Mouse (Mus musculus) intestine, embryonic 14.5 days (tissue): ENCODE measurements around the gene Cnst. TPM values are rescaled to one million over a fixed set of nuclear protein-coding genes. Genes with fewer than 3 reads are reported as not detected.
A peak's percentile ranks its signal among the peaks of the same experiment; 100 is the strongest.

Experiments used
- ATAC-seq: fragments of 200-750 bp; cut with Nextera tagmentation; replicated peaks from 2 replicates; pipeline ENCODE4 v1.8.0; 2017; ENCODE audit warnings: low read depth, moderate number of reproducible peaks, moderate TSS enrichment, moderate library complexity; ENCODE audit not compliant: low FRiP score, low TSS enrichment
- DNase-seq: peaks from one replicate; pipeline ENCODE4 v3.0.0-alpha.2; 2018; ENCODE audit warnings: low spot score
- H3K27ac ChIP-seq: fragments of 300-500 bp; sonication (generic); 2 replicates; pipeline ENCODE4 v1.5.1; 2014; ENCODE audit warnings: low read depth, mild to moderate bottlenecking, control low read depth
- H3K27me3 ChIP-seq: fragments of 300-500 bp; sonication (generic); replicated peaks from 2 replicates; pipeline ENCODE4 v1.6.1; 2014; ENCODE audit warnings: low read length, control low read depth; ENCODE audit not compliant: control insufficient read depth, insufficient read depth
- H3K36me3 ChIP-seq: fragments of 300-500 bp; sonication (generic); 2 replicates; pipeline ENCODE4 v1.6.1; 2014; ENCODE audit warnings: low read length, control low read depth; ENCODE audit not compliant: control insufficient read depth, insufficient read depth
- H3K4me1 ChIP-seq: fragments of 300-500 bp; sonication (generic); replicated peaks from 2 replicates; pipeline ENCODE4 v1.6.1; 2014; ENCODE audit warnings: low read length, control low read depth, mixed read lengths; ENCODE audit not compliant: control insufficient read depth, insufficient read depth
- H3K4me2 ChIP-seq: fragments of 300-500 bp; sonication (generic); 2 replicates; pipeline ENCODE4 v1.6.1; 2014; ENCODE audit warnings: low read length
- H3K4me3 ChIP-seq: fragments of 300-500 bp; sonication (generic); 2 replicates; pipeline ENCODE4 v1.5.1; 2014; ENCODE audit warnings: low read depth, low read length, control low read depth, mixed read lengths
- H3K9ac ChIP-seq: fragments of 300-500 bp; sonication (generic); 2 replicates; pipeline ENCODE4 v1.6.1; 2014; ENCODE audit warnings: mild to moderate bottlenecking, low read length
- H3K9me3 ChIP-seq: fragments of 300-500 bp; sonication (generic); 2 replicates; pipeline ENCODE4 v1.6.1; 2016; ENCODE audit warnings: low read length, control low read depth; ENCODE audit not compliant: control insufficient read depth
- WGBS: fragments of 180-500 bp; shearing (Covaris S2); extraction: QIAGEN DNeasy Blood & Tissue Kit; methylation state at CpG from one replicate; pipeline ENCODE4 v1.1.7; 2014; 5-methylcytosine and 5-hydroxymethylcytosine counted together
- polyA plus RNA-seq: library from polyadenylated mRNA; unstranded; fragments of >200 nt; fragmentation: Nextera tagmentation; extraction: Ambion mirVana; gene quantifications from 2 replicates; pipeline ENCODE4 v1.2.1, GENCODE M21; 2014

Cnst gene
- polyA plus RNA-seq, 1 experiment from 2014 or later, result 12.1 TPM

DNA sequence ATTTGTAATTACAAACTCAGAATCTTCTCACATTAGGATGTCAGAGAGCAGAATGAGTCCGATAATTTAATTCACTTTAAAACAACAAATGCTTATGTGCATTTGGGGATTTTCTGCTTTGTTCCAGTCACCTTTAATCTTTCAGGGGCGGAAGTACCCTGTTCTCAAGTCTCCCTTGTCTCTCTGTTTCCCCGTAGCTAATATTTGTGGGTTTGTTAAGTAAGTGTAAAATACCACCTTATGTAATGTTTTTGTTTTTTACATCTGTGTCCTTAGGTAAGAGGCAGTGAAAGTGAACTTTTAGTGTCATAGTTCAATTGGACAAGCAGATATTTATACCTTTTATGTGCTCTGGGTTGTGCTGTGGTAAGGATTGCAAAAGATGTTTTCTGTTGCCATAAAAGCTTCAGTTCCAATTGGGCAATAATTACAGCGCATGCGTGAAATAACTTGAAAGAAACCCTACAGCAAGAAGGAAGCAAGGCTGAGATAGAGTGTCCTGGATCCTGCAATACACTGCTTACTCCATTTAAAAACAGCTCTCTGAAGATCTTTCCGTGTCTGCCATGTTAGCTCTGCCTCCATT lies 14.8 kb downstream of the Cnst start:
- ATAC-seq (no peak), DNase-seq (no peak)
- WGBS, result 91% methylated on average over 6 of the region's 6 CpGs

DNA sequence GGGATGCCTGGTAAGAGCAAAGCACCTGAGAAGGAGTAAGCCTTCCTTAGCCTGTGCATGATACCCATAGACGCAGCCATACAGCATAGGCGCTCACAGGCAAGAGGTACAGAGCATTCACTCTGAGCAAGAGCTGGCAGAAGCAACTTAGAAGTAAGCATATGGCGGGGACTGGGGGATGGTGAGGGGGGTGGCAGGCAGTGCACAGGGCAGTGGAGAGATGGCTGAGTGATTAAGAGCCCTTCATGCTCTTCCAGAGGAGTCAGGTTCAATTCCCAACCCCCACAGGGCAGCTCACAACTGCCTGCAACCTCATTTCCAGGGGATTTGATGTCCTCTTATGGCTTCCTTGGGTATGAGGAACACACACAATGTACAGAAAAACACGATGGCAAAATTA lies 17.0 kb downstream of the Cnst start:
- no peaks in the 10 kb centered on the region for H3K36me3 ChIP-seq
- ATAC-seq (no peak), DNase-seq (no peak)

More for the DNA sequence above, 14.8 kb downstream of the Cnst start:
- H3K4me1 ChIP-seq, result no peaks in the 10 kb centered on the region
- H3K27me3 ChIP-seq, result no peaks in the 10 kb centered on the region
- H3K4me3 ChIP-seq, result no peak overlapping the region
- H3K4me2 ChIP-seq, result no peak overlapping the region
- H3K27ac ChIP-seq, result no peak overlapping the region
- H3K9me3 ChIP-seq, result no peaks in the 10 kb centered on the region
- no peak overlapping the region for H3K9ac ChIP-seq
- no peaks in the 10 kb centered on the region for H3K36me3 ChIP-seq

GRCm38 (mm10) chr1:179563926-179564325 lies 17.8 kb downstream of the Cnst start:
- WGBS, result 75% methylated on average over 5 of the region's 5 CpGs
- Histone ChIP-seq H3K4me2 (no peak overlapping the region), H3K27ac (no peak overlapping the region), H3K4me3 (no peak overlapping the region), H3K4me1 (peaks cover 8% of the 10 kb centered on the region), H3K9me3 (no peaks in the 10 kb centered on the region), H3K27me3 (no peaks in the 10 kb centered on the region), H3K9ac (no peak overlapping the region), H3K36me3 (no peaks in the 10 kb centered on the region)
- no peak for ATAC-seq
- no peak for DNase-seq

More for the DNA sequence above, 17.0 kb downstream of the Cnst start:
- Histone ChIP-seq H3K4me1 (peaks cover under 1% of the 10 kb centered on the region), H3K9ac (no peak overlapping the region), H3K9me3 (no peaks in the 10 kb centered on the region), H3K27ac (no peak overlapping the region), H3K4me2 (no peak overlapping the region), H3K4me3 (no peak overlapping the region), H3K27me3 (no peaks in the 10 kb centered on the region)
- 79% methylated on average over 4 of the region's 4 CpGs for WGBS

- Histone ChIP-seq H3K9ac (no peak overlapping the region), H3K27me3 (no peaks in the 10 kb centered on the region), H3K36me3 (no peaks in the 10 kb centered on the region), H3K4me3 (no peak overlapping the region), H3K4me1 (peaks cover 16% of the 10 kb centered on the region), H3K27ac (no peak overlapping the region), H3K9me3 (no peaks in the 10 kb centered on the region), H3K4me2 (no peak overlapping the region)
- DNase-seq (no peak), ATAC-seq (no peak)
- 72% methylated on average over 7 of the region's 7 CpGs for WGBS
These were observed 21.4 kb downstream of the Cnst start for GRCm38 (mm10) chr1:179567558-179567957.

DNA sequence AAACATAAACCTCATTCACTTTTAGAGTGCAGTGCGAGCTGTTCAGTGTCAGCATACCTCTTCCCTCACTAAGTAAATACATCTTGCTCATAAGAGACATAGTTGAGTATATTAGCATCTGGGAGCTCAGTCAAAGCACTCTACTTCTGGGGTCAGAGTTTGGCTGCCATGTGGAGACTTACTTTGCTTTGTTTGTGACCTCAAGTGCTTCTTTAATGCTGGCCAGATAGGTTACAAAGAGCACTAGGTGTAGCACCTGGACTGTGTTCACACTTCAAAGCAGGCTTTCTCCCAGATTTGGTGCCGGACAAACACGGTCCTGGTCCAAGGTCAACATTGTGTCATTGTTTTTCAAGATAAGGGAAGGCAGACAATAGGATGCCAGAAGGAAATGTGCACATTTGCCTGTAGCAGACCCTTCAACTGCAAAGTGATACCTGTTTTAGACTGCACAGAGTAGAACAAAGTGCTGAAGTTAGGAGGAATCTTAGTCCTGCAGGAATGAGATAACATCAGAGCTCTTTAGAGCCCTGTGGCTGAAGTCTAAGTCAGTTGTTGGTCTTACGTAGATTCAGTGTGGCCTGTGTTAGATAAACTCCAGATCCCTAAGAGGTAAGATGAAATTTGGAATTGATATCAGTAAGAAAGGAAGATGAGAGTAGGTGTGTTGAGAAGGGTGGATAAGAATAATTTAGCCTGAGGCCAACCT lies 22.7 kb downstream of the Cnst start:
- no peak for ATAC-seq
- Histone ChIP-seq H3K4me2 (no peak overlapping the region), H3K4me3 (no peak overlapping the region), H3K9ac (no peak overlapping the region), H3K4me1 (peaks cover 16% of the 10 kb centered on the region), H3K36me3 (no peaks in the 10 kb centered on the region), H3K27me3 (no peaks in the 10 kb centered on the region), H3K27ac (peak overlapping the region; percentile 33; the same call in 1 of the 2 replicates), H3K9me3 (no peaks in the 10 kb centered on the region)
- DNase-seq, result no peak
- 36% methylated on average over 4 of the region's 4 CpGs for WGBS

- DNase-seq (no peak), ATAC-seq (no peak)
- H3K27ac ChIP-seq, result no peak overlapping the region
- WGBS, result 90% methylated on average over 1 of the region's 1 CpGs
- H3K36me3 ChIP-seq, result no peaks in the 10 kb centered on the region
- H3K9ac ChIP-seq, result no peak overlapping the region
- no peaks in the 10 kb centered on the region for H3K9me3 ChIP-seq
- H3K4me2 ChIP-seq, result no peak overlapping the region
- peaks cover 16% of the 10 kb centered on the region for H3K4me1 ChIP-seq
- H3K27me3 ChIP-seq, result no peaks in the 10 kb centered on the region
- no peak overlapping the region for H3K4me3 ChIP-seq
These were observed 24.3 kb downstream of the Cnst start for GRCm38 (mm10) chr1:179570482-179570881.

DNA sequence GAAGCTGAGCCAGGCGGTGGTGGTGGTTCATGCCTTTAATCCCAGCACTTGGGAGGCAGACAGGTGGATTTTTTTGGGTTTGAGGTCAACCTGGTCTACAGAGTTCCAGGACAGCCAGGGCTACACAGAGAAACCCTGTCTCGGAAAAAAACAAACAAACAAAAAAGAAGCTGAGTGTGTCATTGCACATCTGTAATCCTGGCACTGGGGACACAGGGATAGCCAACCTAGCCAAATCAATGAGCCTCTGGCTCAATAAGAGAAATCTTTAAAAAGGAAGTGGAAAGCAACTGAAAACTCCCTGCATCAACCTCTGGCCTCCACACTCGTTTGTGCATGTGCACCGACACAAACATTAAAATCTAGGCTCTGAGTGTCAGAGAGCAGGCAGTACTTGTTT lies 25.5 kb downstream of the Cnst start:
- no peaks in the 10 kb centered on the region for H3K36me3 ChIP-seq
- no peak overlapping the region for H3K9ac ChIP-seq
- peaks cover 16% of the 10 kb centered on the region for H3K4me1 ChIP-seq
- WGBS, result 81% methylated on average over 4 of the region's 4 CpGs
- no peak overlapping the region for H3K4me2 ChIP-seq
- no peak for ATAC-seq
- DNase-seq, result no peak
- no peak overlapping the region for H3K4me3 ChIP-seq
- H3K9me3 ChIP-seq, result no peaks in the 10 kb centered on the region
- H3K27me3 ChIP-seq, result no peaks in the 10 kb centered on the region
- H3K27ac ChIP-seq, result no peak overlapping the region

DNA sequence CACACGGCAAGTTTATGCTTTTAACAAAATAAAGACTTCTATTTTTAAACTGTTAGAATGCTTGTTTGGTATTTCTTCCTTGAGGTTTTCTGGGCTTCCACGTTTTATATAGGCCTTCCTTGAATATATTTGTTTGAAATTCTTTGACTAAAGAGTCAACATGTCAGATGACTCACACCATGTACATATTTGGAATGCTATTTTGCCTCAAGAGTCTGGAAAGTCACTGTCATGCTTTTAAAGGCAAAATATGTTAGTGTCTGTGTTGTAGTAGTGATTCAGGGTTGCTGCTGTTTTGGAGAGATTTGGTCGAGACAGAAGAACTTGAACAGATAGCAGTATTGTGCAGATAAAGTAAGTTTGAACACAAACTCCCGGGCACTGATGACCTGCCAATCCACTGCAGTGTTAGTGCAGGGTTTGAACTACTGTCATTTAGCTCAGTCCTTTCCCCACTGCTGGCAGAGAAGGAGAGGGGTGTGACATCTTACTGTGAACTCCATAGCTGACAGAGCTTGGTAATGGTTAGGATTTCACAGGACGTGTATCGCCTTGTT lies 27.6 kb downstream of the Cnst start:
- Histone ChIP-seq H3K4me3 (no peak overlapping the region), H3K4me1 (peaks cover 10% of the 10 kb centered on the region), H3K27me3 (no peaks in the 10 kb centered on the region), H3K4me2 (no peak overlapping the region), H3K36me3 (no peaks in the 10 kb centered on the region), H3K9ac (no peak overlapping the region), H3K27ac (peak overlapping the region; percentile 16; the same call in 1 of the 2 replicates), H3K9me3 (no peaks in the 10 kb centered on the region)
- no peak for DNase-seq
- no peak for ATAC-seq
- 55% methylated on average over 6 of the region's 6 CpGs for WGBS
